Mouse (Mus musculus): ENCODE measurements around the gene Gad1.

DNA sequence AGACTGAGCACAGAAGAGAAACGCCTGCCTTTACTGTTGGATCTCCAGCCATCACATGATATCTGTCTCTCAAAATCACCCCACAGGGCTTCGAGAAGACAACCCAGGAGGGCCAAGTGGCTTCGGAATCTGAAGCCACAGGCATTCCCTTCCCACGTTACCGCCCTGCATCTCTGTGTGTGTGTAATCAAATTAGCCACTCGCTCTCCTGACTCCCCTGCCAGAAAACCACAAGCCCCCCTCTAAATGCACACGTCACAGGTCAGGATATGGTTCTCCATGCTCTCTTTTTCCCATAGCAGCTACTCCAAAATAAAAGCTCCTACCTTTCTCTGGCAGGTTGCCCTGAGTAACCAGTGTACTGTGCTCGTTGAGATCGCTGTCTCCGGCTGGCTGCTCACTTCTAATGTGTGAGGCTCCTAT lies 76.5 kb downstream of the Gad1 start:
- TF ChIP-seq CTCF (IDR thresholded peaks at IDR 0.05; ENCODE audit: low read depth) (no peak), EP300 (IDR thresholded peaks at IDR 0.05; ENCODE audit: low read depth) (no peak)

All from liver, embryonic 14.5 days (tissue).